Mouse (Mus musculus): ENCODE measurements around the gene Zfp536. TPM values are rescaled to one million over a fixed set of nuclear protein-coding genes. Genes with fewer than 3 reads are reported as not detected.

Zfp536 gene
- total RNA-seq, 2 experiments from 2014 or later = 8.5 to 10.4 TPM

GRCm38 (mm10) chr7:37769526-37770399 lies 3.7 kb downstream of the Zfp536 start:
- DNase-seq = peak in 1 of 2 experiments; percentile 25
- intact Hi-C loops (cut with DNase I) = loop anchor here (10.0 kb wide), 2 partner anchors 145 to 175 kb away; no protein-coding TSS in a partner anchor

DNA sequence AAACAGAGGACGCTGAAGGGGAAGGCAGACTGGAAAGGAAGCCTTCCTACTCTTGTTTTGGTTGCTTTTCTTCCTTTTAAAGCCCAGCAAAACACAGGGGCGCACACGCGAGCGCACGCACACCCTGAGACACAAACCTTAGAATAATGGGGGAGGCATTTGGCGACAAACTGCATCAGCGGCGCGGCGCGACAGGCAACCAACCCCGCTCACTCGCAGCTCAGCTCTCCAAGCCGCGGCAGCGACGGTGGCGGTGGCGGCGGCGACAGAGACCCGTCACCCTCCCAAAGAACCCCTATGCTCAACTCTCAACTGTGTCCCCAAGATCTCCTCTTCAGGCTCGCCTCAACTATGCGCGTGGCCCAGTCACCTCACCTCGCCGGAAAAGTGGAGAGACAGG lies 4.4 kb downstream of the Zfp536 start:
- peak in 1 of 2 experiments; percentile 16 for DNase-seq
- intact Hi-C loops (cut with DNase I) = no loop called here

GRCm38 (mm10) chr7:37768310-37768940 lies 5.0 kb downstream of the Zfp536 start:
- no peak for DNase-seq
- intact Hi-C loops (cut with DNase I) = no loop called here

DNA sequence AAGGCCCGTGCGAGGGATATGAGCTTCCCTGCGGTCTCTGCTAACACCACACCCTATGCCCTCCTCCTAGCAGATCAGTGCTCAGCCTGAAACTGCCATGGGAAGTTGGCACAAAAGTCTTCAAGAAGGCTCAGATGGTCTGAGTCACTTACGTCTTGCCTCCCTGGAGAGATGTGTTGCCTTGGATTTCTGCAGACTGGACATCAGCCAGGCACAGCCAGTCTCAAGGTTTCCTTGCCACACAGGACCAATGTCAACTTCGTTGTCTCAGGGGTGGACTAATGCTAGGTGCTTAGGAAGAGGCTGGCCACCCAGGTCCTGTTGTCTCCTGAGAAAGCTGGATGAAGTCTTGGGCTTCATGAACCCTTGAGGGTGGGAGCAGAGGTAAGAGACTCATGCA lies 14.6 kb downstream of the Zfp536 start:
- intact Hi-C loops (cut with DNase I) = no loop called here
- no peak for DNase-seq

DNA sequence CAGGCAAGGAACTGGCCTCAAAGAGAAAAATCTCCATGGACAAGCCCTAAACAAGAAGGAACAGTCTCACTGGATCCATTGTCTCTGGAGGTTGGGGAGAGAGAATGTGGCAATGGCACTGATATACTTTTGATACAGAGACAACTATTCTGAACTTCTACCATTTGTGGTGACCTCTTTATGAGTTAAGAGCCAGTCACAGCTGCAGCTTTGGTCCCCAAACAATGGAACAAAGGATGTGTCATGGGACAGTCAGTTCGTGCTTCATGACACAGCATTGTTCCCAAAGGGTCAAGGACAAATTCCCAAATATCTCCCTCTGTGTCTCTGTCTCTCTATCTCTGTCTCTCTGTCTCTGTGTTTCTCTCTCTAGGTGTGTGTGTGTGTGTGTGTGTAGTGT lies 20.4 kb downstream of the Zfp536 start:
- intact Hi-C loops (cut with DNase I) = no loop called here
- no peak for DNase-seq

DNA sequence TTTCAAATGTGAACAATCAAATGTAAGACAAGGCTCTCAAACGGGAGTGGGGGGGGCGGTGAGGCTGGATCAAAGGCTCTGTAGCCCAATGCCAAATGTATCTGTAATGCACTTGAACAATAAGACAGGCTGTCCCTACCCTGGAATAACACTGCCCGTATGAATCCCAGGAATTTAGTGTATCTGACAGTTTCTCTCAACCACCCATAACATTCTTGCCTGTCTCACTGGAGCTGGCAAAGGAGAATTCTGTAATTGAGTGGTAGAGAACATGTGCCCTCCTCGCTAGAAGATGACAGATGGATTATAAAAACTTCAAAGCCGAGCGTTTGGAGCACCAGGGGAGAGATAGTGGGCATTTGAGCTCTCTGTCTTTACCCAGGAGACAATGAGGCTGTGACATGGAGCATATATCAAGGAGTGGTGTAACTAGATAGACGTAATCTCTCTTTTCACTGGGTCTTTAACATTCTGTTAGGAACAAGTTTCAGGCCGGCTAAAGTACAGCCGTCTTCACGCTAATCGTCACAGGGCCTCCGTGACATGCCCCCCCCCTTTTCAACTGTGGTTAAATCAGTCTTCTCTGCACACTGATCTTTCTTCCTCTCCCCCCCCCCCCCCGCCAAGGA lies 27.2 kb downstream of the Zfp536 start:
- intact Hi-C loops (cut with DNase I) = no loop called here
- DNase-seq = no peak

DNA sequence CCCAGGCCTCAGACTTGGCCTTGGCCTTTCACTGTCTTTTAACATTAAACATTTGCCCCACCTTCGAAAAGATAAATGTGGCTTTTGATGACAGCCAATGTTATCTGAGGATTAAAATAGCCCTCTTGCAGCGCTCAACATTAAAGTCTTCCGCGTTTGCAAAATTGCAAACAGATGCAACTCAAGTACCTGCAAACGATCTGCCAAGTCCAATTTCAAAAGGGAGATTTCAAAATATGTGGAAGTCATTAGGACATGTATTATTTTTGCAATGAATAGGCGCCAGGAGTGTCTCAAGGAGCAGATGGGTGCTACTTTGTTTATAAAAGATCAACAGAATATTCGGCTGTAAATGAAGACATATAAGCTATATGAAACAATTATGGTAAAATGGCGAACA lies 30.1 kb downstream of the Zfp536 start:
- intact Hi-C loops (cut with DNase I) = no loop called here
- no peak for DNase-seq

DNA sequence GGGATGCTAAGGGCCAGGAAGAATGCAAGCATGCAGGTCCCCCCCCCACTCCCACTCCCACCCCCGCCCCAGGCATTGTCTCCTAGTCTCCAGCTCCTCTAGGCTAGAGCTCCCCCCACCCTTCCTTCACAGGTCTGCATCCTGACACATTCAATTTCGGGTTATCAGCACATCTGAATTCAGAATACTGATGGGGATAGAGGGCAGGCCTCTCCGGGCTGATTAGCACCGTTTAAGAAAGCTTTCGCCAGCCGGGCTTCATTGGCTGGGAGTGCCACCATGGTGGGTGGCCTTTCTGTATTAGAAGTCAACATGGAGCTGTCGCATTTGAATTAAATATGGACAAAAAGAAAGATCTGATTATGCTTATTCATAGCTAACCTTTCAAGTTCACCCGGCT lies 36.2 kb downstream of the Zfp536 start:
- no peak for DNase-seq
- intact Hi-C loops (cut with DNase I) = no loop called here

- intact Hi-C loops (cut with DNase I) = no loop called here
- no peak for DNase-seq
Measured at GRCm38 (mm10) chr7:37736413-37736720, 37.1 kb downstream of the Zfp536 start.

- intact Hi-C loops (cut with DNase I) = no loop called here
Measured at GRCm38 (mm10) chr7:37735707-37736412, 37.6 kb downstream of the Zfp536 start.

GRCm38 (mm10) chr7:37735101-37735500 lies 38.3 kb downstream of the Zfp536 start:
- intact Hi-C loops (cut with DNase I) = no loop called here

More at GRCm38 (mm10) chr7:37735707-37736412, 37.6 kb downstream of the Zfp536 start:
- no peak for DNase-seq

DNA sequence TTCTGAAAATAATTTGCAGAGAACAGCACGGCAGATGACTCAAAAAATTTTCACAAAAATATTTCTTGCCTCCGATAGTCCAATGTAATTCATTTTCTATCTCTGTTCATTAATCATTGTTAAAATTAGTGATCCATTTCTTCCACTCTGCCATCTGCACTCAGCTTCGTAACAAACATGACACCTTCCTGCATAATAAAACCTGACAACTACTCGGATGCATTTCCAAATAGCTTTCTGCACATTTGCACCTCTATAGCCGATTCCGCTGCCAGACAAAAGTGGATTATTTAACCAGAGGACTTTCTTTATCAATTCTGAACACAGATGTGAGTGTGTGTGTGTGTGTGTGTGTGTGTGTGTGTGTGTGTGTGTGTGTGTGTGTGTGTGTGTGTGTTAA lies 38.9 kb downstream of the Zfp536 start:
- intact Hi-C loops (cut with DNase I) = no loop called here
- DNase-seq = no peak

More at GRCm38 (mm10) chr7:37735101-37735500, 38.3 kb downstream of the Zfp536 start:
- DNase-seq = no peak

- DNase-seq = no peak
- intact Hi-C loops (cut with DNase I) = no loop called here
Measured at GRCm38 (mm10) chr7:37733996-37734395, 39.4 kb downstream of the Zfp536 start.

DNA sequence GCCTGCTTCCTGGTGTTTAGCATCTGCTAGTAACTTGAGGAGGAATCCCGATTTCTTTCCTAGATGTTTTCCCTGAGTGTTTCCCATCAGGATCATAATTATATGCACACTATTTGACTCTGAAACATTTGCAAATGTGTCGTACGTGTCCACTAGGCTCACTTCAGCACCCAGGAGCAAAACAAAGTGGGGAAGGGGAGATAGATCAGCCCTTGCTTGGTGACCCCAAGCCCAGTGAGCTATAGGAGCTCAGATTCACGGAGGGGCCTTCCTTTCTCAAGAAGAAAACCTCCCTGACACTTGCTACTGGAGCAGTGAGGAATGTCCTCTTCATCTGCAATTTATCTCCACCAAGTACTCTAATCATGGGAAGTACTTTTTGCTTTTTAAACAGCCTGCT lies 40.7 kb downstream of the Zfp536 start:
- intact Hi-C loops (cut with DNase I) = no loop called here
- DNase-seq = no peak

- intact Hi-C loops (cut with DNase I) = no loop called here
- DNase-seq = no peak
Measured at GRCm38 (mm10) chr7:37727746-37728145, 45.7 kb downstream of the Zfp536 start.

- intact Hi-C loops (cut with DNase I) = no loop called here
Measured at GRCm38 (mm10) chr7:37724002-37724790, 49.2 kb downstream of the Zfp536 start.

GRCm38 (mm10) chr7:37723191-37723592 lies 50.2 kb downstream of the Zfp536 start:
- DNase-seq = no peak
- intact Hi-C loops (cut with DNase I) = no loop called here

More at GRCm38 (mm10) chr7:37724002-37724790, 49.2 kb downstream of the Zfp536 start:
- no peak for DNase-seq

DNA sequence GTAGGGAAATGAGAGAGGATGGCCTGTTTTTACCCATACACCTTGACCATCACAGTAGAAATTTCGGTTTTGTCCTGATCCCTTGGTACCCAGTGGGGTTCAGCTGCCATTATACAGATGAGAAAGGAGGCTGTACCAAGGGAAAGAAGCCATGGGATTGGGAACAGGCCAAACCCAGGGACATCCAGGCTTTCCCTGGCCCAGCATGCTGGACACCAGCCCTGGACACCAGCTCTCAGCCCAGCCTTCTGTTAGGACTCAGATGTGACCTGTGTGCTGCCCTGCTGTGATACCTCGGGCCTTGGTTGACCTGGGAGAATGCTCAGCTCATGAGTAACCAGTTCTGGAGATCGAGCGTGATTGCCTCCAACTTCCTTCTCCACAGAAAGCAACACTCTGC lies 51.8 kb downstream of the Zfp536 start:
- DNase-seq = no peak
- intact Hi-C loops (cut with DNase I) = no loop called here

DNA sequence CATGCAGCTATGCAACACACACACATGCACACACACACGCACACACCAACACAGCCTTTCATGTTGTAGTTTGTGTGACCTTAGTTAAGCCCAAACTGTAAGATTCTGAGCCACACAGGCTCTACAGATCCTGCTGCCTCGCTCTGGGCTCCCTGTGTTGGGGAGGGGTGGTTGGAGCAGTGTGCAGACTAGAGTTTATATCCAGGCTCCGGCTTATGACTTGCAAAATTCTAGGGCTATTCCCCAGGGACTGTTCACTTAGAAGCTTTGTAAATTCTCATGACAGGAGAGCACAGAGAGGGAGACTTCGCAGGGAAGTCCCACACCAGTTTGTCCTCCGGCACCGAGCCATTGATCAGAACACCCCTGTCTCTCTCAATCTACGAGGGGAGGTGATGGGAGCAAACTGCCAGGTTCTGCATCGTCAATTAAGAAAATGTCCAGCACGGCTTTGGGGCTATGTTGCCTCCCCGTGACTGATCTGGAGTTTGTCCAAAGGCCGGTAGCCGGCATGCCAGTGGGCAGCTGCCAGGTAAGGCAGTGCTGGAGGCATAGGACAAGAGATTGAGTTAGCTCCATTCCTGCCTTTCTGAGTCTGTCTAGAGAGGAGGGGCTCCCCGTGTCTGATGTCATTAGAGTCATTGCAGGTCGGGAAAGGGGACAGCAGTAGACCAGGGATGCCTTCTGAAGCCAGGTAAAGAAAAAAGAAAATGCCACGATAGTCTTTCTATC lies 54.6 kb downstream of the Zfp536 start:
- intact Hi-C loops (cut with DNase I) = no loop called here
- peak; percentile 19 to 58 for DNase-seq

All from heart, postnatal 14 days (tissue).